Mouse (Mus musculus) embryonic facial prominence, embryonic 12.5 days (tissue): ENCODE measurements at regions not wholly inside any gene's neighbourhood (a gene's known extent, or its start where the extent isn't known, plus 50 kb on each side); places are given as distances from the start of the nearest gene placed in this dataset.
A peak's percentile ranks its signal among the peaks of the same experiment; 100 is the strongest.

ENCODE experiments used
- ATAC-seq: fragments of 200-750 bp; cut with Nextera tagmentation; 2 replicates; pipeline ENCODE4 v1.8.0; 2017; ENCODE audit not compliant: insufficient number of reproducible peaks, insufficient read depth, low FRiP score, low TSS enrichment
- H3K27ac ChIP-seq: fragments of 300-500 bp; sonication (generic); 2 replicates; pipeline ENCODE4 v1.5.1; 2016; ENCODE audit warnings: mild to moderate bottlenecking
- H3K27me3 ChIP-seq: fragments of 300-500 bp; sonication (generic); 2 replicates; pipeline ENCODE4 v1.6.1; 2016; ENCODE audit warnings: mild to moderate bottlenecking, moderate library complexity
- H3K36me3 ChIP-seq: fragments of 300-500 bp; sonication (generic); 2 replicates; pipeline ENCODE4 v1.6.1; 2016; ENCODE audit warnings: mild to moderate bottlenecking
- H3K4me1 ChIP-seq: fragments of 300-500 bp; sonication (generic); 2 replicates; pipeline ENCODE4 v1.6.1; 2016
- H3K4me2 ChIP-seq: fragments of 300-500 bp; sonication (generic); replicated peaks from 2 replicates; pipeline ENCODE4 v1.6.1; 2016; ENCODE audit warnings: mild to moderate bottlenecking, moderate library complexity
- H3K4me3 ChIP-seq: fragments of 300-500 bp; sonication (generic); 2 replicates; pipeline ENCODE4 v1.5.1; 2016; ENCODE audit warnings: mild to moderate bottlenecking
- H3K9ac ChIP-seq: fragments of 300-500 bp; sonication (generic); 2 replicates; pipeline ENCODE4 v1.6.1; 2016; ENCODE audit warnings: mild to moderate bottlenecking, moderate library complexity
- H3K9me3 ChIP-seq: fragments of 300-500 bp; sonication (generic); 2 replicates; pipeline ENCODE4 v1.6.1; 2016; ENCODE audit warnings: mild to moderate bottlenecking, moderate library complexity
- whole genome bisulfite sequencing: fragments of 180-500 bp; shearing (Covaris S2); methylation state at CpG from one replicate; pipeline ENCODE4 v1.1.7; 2016; 5-methylcytosine and 5-hydroxymethylcytosine counted together

GRCm38 (mm10) chr1:185819044-185819443, 298.1 kb downstream of the Lyplal1 start:
- Histone ChIP-seq H3K4me1 (peaks cover 6% of the 10 kb centered on the region), H3K4me3 (no peak overlapping the region), H3K27ac (peak overlapping the region; percentile 41; the same call in 1 of the 2 replicates), H3K9ac (no peak overlapping the region), H3K9me3 (no peaks in the 10 kb centered on the region), H3K27me3 (no peaks in the 10 kb centered on the region), H3K4me2 (no peak overlapping the region), H3K36me3 (no peaks in the 10 kb centered on the region)
- 37% methylated on average over 5 of the region's 5 CpGs for WGBS
- ATAC-seq: no peak

- no peak for ATAC-seq
- 71% methylated on average over 8 of the region's 8 CpGs for WGBS
- Histone ChIP-seq H3K4me2 (no peak overlapping the region), H3K4me1 (peaks cover 6% of the 10 kb centered on the region), H3K27ac (no peak overlapping the region), H3K9me3 (no peaks in the 10 kb centered on the region), H3K4me3 (no peak overlapping the region), H3K27me3 (no peaks in the 10 kb centered on the region), H3K9ac (no peak overlapping the region), H3K36me3 (no peaks in the 10 kb centered on the region)
These were observed 294.9 kb downstream of the Lyplal1 start for GRCm38 (mm10) chr1:185822241-185822640.

GRCm38 (mm10) chr1:185823226-185823625, 293.9 kb downstream of the Lyplal1 start:
- Histone ChIP-seq H3K27ac (no peak overlapping the region), H3K4me2 (no peak overlapping the region), H3K4me1 (peaks cover 6% of the 10 kb centered on the region), H3K9me3 (no peaks in the 10 kb centered on the region), H3K27me3 (no peaks in the 10 kb centered on the region), H3K4me3 (no peak overlapping the region), H3K9ac (no peak overlapping the region), H3K36me3 (no peaks in the 10 kb centered on the region)
- WGBS: 93% methylated on average over 4 of the region's 4 CpGs
- no peak for ATAC-seq

GRCm38 (mm10) chr1:185823956-185824355, 293.2 kb downstream of the Lyplal1 start:
- no peak for ATAC-seq
- Histone ChIP-seq H3K9me3 (no peaks in the 10 kb centered on the region), H3K4me2 (no peak overlapping the region), H3K4me3 (no peak overlapping the region), H3K9ac (no peak overlapping the region), H3K4me1 (peaks cover 5% of the 10 kb centered on the region), H3K27me3 (no peaks in the 10 kb centered on the region), H3K27ac (no peak overlapping the region), H3K36me3 (no peaks in the 10 kb centered on the region)
- 58% methylated on average over 5 of the region's 5 CpGs for WGBS

GRCm38 (mm10) chr1:185827986-185828385, 289.1 kb downstream of the Lyplal1 start:
- H3K36me3 ChIP-seq: no peaks in the 10 kb centered on the region
- H3K4me1 ChIP-seq: no peaks in the 10 kb centered on the region
- no peak overlapping the region for H3K9ac ChIP-seq
- WGBS: 77% methylated on average over 2 of the region's 2 CpGs
- no peak overlapping the region for H3K4me2 ChIP-seq
- no peak overlapping the region for H3K4me3 ChIP-seq
- no peaks in the 10 kb centered on the region for H3K27me3 ChIP-seq
- H3K9me3 ChIP-seq: no peaks in the 10 kb centered on the region
- no peak for ATAC-seq
- no peak overlapping the region for H3K27ac ChIP-seq

- Histone ChIP-seq H3K4me3 (no peak overlapping the region), H3K27me3 (no peaks in the 10 kb centered on the region), H3K4me2 (no peak overlapping the region), H3K9ac (no peak overlapping the region), H3K36me3 (no peaks in the 10 kb centered on the region), H3K4me1 (no peaks in the 10 kb centered on the region), H3K9me3 (no peaks in the 10 kb centered on the region), H3K27ac (no peak overlapping the region)
- WGBS: 92% methylated on average over 6 of the region's 6 CpGs
- ATAC-seq: no peak
These were observed 288.6 kb downstream of the Lyplal1 start for GRCm38 (mm10) chr1:185828486-185828885.

- ATAC-seq: no peak
These were observed 285.1 kb downstream of the Lyplal1 start for GRCm38 (mm10) chr1:185832059-185832458.

GRCm38 (mm10) chr1:185834171-185834570, 282.9 kb downstream of the Lyplal1 start:
- Histone ChIP-seq H3K4me3 (no peak overlapping the region), H3K27ac (no peak overlapping the region), H3K9me3 (no peaks in the 10 kb centered on the region), H3K36me3 (no peaks in the 10 kb centered on the region), H3K4me2 (no peak overlapping the region), H3K4me1 (no peaks in the 10 kb centered on the region), H3K27me3 (no peaks in the 10 kb centered on the region), H3K9ac (no peak overlapping the region)
- ATAC-seq: no peak
- 60% methylated on average over 6 of the region's 6 CpGs for WGBS

More at GRCm38 (mm10) chr1:185832059-185832458, 285.1 kb downstream of the Lyplal1 start:
- Histone ChIP-seq H3K27ac (no peak overlapping the region), H3K36me3 (no peaks in the 10 kb centered on the region), H3K4me2 (no peak overlapping the region), H3K4me1 (no peaks in the 10 kb centered on the region), H3K4me3 (no peak overlapping the region), H3K27me3 (no peaks in the 10 kb centered on the region), H3K9me3 (no peaks in the 10 kb centered on the region), H3K9ac (no peak overlapping the region)
- 80% methylated on average over 4 of the region's 4 CpGs for WGBS

GRCm38 (mm10) chr1:185836632-185837281, 280.4 kb downstream of the Lyplal1 start:
- no peaks in the 10 kb centered on the region for H3K27me3 ChIP-seq
- WGBS: 62% methylated on average over 13 of the region's 13 CpGs
- H3K9me3 ChIP-seq: no peaks in the 10 kb centered on the region
- no peaks in the 10 kb centered on the region for H3K4me1 ChIP-seq
- ATAC-seq: no peak
- no peak overlapping the region for H3K27ac ChIP-seq
- no peak overlapping the region for H3K4me3 ChIP-seq
- no peak overlapping the region for H3K9ac ChIP-seq
- H3K36me3 ChIP-seq: no peaks in the 10 kb centered on the region
- no peak overlapping the region for H3K4me2 ChIP-seq

GRCm38 (mm10) chr1:185842481-185842880, 274.6 kb downstream of the Lyplal1 start:
- H3K4me2 ChIP-seq: no peak overlapping the region
- H3K27ac ChIP-seq: no peak overlapping the region
- no peaks in the 10 kb centered on the region for H3K27me3 ChIP-seq
- H3K9ac ChIP-seq: no peak overlapping the region
- H3K9me3 ChIP-seq: no peaks in the 10 kb centered on the region
- no peak overlapping the region for H3K4me3 ChIP-seq
- 88% methylated on average over 12 of the region's 12 CpGs for WGBS
- no peaks in the 10 kb centered on the region for H3K4me1 ChIP-seq
- ATAC-seq: no peak
- H3K36me3 ChIP-seq: no peaks in the 10 kb centered on the region

GRCm38 (mm10) chr1:185847161-185847560, 269.9 kb downstream of the Lyplal1 start:
- Histone ChIP-seq H3K36me3 (no peaks in the 10 kb centered on the region), H3K27me3 (no peaks in the 10 kb centered on the region), H3K4me3 (no peak overlapping the region), H3K9me3 (no peaks in the 10 kb centered on the region), H3K4me1 (no peaks in the 10 kb centered on the region), H3K4me2 (no peak overlapping the region), H3K27ac (no peak overlapping the region), H3K9ac (no peak overlapping the region)
- WGBS: 93% methylated on average over 6 of the region's 6 CpGs
- ATAC-seq: no peak

GRCm38 (mm10) chr1:185850590-185850989, 266.5 kb downstream of the Lyplal1 start:
- Histone ChIP-seq H3K4me1 (no peaks in the 10 kb centered on the region), H3K9ac (no peak overlapping the region), H3K4me2 (no peak overlapping the region), H3K27me3 (no peaks in the 10 kb centered on the region), H3K36me3 (no peaks in the 10 kb centered on the region), H3K27ac (no peak overlapping the region), H3K9me3 (no peaks in the 10 kb centered on the region), H3K4me3 (no peak overlapping the region)
- no peak for ATAC-seq
